Mouse (Mus musculus) MN1 (cell line): ENCODE measurements around the gene Gm29427.

ENCODE experiments used
- DNase-seq: peaks from one replicate; pipeline ENCODE4 v3.0.0-alpha.2; 2016; ENCODE audit warnings: low spot score

Gm29427 gene

DNA sequence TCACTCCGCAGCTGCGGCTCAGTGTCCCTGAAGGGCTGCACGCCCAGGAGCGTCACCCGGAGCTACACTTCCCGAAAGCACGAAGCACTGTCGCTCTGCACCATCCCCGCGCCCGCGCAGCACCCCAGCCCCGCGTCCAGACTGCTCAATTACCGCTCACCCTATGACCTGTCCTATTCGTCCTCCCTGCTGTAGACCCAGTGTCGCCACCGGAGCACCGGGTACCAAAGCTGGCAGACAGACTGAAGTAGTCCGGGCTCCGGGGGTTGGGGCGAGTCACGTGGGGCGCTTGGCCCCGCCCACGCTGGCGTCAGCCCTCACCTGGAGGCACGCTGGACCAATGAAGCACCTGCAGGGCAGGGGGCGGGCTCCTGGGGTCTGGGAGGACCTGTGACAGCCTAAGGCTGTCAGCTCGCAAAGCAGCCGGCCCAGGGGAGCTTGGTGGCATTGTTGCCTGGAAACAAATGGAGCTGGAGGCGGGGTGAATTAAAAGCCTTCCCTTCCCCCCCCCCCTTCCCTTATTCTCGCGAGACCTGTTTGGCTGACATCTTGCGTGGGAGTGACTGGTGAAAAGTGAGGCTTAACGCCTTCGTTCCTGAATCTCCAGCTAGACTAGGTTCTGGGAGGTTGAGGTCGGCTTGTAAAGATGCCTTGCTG, at the start of gene Gm29427:
Gene Gm29427, minus strand, starts transcription at position 239 of the 657 bp plus-strand sequence.
- DNase-seq, result peak; percentile 91

DNA sequence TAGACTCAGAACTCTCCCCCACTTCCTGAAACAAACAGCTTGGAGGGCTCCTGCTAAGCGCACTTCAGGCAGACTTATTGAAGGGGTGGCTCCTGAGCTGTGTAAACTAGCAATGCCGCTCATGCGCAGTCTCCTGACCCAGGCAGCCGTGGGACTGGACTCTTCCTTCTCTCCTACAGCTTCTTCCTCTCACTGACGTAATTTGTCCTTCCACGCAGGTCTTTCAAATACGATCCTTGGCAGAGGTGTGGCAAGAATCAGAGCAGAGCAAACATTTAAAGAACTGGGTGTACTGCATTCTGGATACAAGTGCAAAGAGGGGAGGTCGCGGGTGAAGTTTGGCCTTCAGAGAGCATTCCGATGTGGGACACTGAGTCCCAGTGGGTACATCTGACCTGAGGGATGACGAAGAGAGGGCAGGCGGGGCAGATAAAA, 48.4 kb upstream of the Gm29427 start:
- DNase-seq, result no peak

DNA sequence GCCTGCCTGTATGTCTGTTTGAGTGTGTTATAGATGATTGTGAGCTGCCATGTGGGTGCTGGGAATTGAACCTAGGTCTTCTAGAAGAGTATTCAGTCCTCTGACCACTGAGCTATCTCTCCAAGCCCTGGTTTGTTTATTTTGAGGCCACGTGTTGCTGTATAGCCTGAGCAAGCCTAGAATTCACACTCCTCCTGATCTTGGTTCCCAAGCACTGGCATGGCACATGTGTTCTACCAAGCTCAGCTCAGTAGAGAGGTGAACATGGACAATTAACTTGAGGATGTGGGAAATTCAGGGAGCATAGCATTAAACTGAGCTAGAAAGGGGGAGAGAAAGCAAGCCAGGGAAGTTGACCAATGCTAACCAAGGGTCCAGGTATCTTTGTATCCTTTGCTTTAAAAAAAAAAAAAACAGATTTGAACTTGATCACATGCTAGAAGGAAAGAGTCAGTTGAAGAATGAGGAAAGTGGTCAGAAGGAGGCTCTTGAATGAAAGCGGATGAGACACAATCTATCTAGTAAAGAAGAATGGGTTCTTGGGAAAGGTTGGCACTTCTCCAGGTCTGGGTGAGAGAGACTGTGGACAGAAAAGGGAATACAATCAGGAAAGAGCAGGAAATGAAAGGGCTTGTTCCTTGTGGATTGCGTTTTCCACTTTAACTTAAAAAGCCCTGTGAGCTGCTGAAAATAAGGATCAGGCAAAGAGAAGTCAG, 46.6 kb upstream of the Gm29427 start:
- no peak for DNase-seq

DNA sequence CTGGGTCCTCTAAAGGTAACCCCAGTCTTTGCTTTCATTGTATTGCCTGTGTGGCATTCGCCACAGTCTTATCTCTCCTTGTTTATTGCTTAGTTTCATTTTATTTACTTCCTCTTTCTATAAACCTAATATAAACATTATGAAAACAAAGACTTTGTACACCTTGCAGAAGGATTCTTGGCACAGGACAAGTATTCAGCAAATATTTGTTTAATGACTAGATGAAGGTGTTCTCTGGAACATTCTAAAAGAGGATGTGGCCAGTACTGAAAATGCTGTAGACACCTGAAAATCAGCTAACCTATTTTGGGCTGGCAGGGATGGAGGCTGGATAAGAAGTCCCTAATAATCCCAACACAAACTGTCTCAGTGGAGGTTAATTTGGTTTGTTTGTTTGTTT, 46.0 kb upstream of the Gm29427 start:
- no peak for DNase-seq

DNA sequence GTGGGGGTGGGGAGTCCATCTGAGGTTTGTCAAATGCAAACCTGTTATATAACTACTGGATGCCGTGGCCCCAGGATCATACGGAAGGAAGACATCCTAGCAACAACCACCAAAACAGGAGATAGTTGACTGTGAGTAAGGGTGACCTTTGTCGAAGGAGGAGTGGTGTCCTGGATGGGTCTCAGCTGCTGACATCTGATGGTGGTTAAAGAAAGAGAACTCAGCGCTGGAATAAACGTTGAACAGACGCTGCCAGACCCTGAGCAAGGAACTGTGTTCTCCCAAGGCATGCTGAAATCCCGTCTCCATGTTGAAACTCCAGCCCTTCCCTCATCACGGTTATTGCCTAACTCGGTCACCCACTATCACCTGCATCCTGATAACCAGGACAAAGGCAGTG, 44.1 kb upstream of the Gm29427 start:
- DNase-seq, result no peak

DNA sequence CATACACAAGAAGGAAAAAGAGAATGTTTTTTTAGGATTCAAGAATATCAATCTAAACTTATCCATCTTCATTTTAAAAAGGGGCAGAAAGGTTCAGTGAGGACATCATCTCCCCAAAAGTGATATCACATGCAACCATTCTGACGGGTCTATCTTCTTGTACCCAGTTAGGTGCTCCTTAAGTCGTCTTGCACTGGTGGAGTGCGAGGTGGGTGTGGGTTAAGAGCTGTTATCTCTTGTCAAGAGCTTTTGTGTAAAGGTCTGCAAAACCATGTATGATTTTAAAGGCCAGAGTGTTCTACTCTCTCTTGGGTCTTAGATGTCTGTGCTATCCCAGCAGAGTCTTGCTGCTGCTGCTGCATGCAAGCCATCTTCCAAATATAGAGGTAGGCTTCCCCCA, 31.2 kb upstream of the Gm29427 start:
- no peak for DNase-seq

DNA sequence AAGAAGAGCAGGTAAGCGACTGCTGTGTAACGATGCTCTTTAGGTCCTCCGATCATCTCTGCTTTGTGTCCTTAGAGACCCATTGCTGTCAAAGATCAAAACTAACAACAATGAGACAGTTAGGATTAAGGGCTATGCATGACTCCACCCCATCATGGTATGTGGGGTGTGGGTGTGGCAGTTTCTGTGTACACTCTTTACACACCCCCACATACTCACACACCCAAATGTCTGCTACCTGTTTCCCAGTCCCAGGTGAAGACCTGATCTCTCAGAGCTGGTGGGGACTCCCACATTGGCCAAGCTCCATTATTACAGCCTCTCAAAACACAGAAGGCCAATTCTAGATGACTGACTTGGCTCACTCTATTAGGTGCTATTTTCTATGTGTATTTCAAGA, 30.0 kb upstream of the Gm29427 start:
- no peak for DNase-seq

DNA sequence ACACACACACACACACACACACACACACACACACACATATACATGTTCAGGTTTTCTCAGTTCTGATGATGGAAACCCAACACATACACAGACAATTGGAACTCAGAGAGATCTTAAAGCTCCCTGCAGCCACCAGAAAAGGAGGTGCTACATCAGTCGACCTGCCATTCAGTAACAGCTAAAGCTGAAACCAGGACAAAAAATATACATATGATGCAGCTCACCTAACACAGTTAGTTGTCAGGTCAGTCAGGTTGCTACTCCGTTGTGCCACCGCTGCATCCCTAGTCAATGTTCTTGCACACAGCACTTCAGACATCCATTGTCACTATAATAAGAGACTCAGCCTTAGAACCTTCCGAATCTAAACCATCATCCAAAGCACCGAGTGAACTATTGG, 29.4 kb upstream of the Gm29427 start:
- DNase-seq, result no peak

DNA sequence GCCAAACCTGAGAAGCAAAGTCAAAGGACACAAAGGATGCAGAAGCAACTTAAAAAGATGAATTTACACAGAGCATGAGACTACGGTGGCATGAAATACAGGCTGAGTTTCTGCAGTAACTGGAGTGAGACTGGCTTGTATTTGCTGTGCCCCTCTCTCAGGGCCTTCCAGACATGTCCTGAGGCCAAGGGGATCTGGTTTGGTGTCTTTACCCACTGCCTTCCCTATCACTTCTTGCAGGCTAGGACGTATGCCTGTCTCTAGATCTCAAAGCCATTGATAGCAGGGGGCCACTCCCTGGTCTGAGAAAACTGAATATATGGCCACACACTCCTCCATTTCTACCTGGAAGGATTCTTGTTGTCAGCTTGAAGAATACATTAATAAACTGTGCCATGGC, 28.6 kb upstream of the Gm29427 start:
- DNase-seq, result no peak

DNA sequence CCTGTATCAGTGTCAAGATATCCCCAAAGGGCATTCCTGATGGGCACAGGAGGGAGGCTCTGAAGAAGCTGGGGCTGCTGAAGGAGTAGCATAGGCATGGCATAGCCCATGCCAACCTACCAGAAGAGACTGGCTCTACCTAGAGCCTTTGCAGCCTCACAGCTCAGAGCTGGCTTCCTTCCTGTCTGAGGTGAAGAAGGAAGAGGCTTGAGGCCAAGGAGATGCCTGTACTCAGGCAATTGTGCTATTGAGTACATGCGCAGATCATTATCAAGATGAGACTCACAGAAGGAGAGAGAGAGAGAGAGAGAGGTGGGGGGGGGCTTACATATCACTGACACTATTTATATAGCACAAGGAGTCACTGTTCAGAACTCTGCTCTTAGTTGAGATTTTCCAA, 28.2 kb upstream of the Gm29427 start:
- no peak for DNase-seq

DNA sequence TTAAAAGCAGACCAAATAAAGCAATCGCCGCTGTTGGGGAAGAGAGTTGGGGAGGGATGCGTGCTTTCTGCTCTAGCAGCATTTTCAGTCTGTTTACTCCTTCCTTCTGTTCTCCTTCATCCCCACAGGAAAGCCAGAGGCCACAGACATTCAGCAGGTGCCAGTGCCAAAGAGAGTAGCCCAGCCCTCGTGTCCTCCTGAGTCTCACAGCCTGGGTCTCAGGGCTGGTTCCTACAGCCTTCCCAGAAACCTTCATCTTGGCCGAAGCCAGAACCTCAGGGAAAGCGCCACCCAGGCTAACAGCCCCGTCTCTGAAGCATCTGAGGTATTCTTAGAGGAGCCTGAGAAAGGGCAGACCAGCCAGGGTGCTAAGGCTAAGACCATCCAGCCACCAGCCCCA, 26.6 kb upstream of the Gm29427 start:
- DNase-seq, result no peak

DNA sequence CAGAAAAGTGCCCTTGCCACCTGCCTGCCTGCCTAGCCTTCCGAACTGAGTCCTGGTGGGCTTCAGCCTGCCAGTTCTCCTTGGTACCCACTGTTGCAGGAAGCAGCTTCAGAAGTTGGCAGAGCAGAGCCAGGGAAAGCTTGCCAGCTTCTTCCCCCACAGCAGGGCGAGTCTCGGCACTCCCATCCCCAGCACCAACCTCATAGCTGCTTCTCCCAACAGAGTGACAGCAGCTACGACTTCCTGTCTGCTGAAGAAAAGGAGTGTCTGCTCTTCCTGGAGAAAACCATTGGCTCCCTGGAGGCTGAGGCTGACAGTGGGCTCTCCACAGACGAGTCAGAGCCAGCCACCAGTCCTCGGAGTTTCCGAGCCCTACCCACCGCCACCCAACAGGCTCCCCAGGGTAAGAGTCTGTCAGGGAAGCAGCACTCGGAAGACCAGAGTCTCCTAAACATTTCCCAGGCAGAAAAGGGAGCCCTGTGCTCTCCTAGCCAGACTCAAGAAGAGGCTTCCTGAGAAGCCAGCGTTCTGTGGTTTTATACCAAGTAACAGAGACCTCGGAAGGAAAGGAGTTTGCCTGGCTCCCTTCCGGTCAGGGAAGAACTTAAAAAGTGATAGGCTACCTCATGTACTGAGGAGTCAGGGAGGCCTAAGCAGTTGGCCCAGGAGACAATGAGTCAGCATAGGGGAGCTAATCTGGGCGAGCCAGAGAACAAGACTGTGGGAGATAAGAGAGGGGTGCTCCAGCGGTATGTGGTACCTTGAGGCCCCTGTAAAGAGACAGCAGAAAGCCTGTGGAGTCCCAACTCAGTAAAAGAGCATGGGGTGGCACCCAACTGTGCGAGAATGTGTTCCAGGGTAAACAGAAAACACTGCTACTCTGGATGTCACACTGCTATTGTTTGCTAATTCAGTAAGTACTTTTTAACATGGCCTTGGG, 25.5 kb upstream of the Gm29427 start:
- DNase-seq, result no peak

DNA sequence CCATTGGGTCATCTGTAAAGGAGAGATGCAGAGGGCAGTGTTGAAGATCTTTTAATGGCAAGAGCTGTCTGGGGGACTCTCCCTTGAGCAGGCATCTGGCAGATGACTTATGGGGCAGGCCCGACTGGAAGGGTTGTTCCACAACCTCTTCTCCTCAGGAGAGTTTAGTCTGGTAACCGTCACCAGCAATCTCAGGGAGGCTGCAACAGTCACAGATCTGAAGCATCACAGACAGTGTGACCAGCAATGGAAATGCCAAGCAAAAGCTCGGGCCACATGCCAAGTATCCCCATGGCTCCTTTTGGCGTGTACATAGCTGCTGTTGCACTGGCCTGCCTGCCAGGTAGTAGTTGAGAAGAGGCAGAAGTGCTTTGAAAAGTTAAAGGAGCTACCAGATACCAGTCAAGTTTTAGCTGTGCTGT, 24.6 kb upstream of the Gm29427 start:
- DNase-seq, result no peak

DNA sequence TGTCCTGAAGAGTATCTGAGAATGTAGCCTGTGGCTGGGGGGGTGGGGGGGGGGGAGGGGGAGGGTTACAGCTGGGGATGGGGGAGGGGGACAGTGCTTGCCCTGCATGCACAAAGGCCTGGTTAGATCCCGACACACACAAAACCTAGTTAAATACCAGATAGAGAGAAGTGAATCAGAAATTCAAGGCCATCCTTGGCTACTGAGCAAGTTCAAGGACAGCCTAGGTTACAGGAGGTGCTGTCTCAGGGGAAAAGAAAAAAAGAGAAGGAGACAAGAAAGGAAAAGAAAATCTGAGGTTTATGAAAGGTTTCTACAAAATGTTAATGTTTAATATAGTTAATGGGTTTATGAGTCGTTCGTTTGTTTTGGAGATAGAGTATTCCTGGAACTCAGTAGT, 24.0 kb upstream of the Gm29427 start:
- no peak for DNase-seq

DNA sequence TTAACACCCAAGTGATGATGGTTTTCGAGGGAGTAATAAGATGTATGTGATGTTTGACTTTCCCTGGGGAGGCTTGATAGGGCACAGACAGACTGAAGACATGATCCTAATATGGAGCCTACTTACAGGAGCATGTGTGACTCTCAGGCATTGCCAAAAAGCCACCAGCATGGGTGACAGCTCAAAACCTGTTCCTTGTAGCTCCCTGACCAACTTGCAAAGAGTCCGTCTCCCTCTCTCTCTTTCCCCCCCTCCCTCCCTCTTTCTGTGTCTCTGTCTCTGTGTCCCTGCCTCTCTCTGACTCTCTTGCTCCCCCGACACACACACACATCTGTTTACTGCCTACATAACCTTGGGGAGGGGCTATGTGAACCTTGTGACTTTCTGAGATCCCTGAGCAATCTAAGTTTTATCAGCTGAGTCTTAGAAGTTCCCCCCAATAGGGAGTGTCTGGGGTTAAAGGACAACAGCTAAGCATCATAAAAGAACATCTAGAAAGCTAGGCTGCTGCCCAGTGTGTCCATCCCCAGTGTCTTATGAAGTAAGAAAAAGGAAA, 23.0 kb upstream of the Gm29427 start:
- no peak for DNase-seq

DNA sequence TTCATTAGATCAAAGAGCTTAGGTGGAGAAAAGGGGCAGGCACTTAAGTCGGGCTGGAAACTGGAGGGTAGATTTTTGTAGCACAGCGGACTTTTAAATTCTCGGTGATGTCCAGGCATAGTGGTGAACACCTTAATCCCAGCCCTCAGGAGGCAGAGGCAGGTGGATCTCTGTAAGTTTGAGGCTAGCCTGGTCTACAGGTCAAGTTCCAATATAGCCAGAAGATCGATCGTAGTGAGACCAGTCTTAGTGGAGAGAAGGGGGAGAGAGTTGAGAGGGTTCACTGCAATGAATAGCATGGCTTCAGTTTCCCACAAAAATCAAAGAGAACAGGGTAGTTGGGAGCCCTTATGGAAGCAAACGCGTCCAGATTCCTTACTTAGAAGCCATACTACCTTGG, 22.3 kb upstream of the Gm29427 start:
- DNase-seq, result no peak

DNA sequence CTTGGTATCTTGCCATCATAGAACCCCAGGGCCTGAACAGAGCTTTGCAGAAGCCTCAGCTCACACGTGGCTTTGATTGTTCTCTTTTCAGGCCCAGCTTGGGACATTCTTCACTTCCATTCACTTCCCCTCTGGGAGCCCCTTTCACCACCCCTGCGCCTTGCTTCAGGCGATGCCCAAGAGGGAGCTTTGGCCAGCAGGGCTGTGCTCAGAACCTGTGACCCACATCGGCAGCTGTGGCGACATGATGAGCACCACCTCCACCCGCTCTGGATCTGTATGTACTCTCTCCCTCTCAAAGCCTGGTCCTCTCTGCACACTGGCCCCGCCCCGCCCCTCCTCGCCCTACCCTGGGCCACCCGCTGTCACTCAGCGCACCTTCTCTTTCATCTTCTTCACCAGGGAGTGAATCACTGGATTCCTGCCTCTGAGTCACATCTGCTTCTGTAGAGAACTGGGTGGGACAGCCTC, 21.8 kb upstream of the Gm29427 start:
- no peak for DNase-seq

DNA sequence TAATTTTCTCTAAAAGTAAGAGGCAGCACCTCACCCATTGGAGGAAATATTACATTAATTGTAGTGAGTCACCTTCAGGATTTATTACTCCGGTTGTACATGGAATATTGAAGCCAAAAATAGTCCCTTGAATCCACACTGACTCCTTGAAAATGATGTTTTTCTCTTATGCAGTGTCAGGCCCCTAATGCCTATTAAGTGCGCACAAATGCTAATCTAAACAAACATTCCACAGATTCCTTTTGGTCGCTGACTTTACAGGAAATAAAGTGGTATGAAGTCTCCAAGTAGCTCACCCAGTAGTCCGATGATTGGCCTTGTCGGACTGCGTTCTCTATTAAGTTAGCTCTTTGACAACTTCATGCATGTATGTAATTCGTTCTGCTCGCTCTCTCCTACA, 19.3 kb upstream of the Gm29427 start:
- no peak for DNase-seq

DNA sequence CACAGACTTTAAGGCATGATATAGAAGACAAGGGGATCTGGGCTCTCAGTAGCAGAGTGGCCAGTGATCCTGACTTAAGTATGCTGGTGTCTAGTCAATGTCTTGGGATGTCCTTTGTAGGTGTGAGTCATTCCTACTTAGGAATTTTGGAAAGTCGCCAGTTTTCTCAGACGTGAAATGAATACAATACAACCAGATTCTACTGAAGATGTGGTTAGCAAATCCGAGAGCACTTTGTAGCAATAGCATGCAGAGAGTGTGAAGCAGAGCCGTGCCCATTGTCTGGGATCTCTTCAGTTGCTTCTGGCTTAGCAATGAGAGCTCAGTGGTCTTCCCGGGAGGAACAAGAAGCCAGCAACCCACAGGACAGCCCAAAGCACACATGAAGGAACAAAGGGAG, 18.9 kb upstream of the Gm29427 start:
- no peak for DNase-seq

DNA sequence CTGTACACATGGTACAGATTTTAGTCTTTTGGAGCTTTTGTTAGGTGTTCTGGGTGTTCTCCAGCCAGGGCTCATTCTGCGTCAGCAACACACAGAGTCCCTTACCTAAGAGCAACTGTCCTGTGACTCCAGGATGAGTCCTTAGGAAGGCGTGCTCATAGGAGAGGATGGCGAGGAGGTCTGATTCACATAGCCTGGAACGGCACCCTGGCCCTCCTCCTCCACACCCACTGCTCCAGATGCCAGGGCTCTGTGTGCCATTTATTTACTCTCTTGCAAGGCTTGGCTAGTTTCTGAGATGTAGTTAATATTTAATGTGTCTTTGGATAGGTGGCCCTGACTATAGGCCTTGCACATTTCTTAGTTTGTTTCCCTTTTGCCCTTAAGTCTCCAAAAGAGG, 18.1 kb upstream of the Gm29427 start:
- no peak for DNase-seq

DNA sequence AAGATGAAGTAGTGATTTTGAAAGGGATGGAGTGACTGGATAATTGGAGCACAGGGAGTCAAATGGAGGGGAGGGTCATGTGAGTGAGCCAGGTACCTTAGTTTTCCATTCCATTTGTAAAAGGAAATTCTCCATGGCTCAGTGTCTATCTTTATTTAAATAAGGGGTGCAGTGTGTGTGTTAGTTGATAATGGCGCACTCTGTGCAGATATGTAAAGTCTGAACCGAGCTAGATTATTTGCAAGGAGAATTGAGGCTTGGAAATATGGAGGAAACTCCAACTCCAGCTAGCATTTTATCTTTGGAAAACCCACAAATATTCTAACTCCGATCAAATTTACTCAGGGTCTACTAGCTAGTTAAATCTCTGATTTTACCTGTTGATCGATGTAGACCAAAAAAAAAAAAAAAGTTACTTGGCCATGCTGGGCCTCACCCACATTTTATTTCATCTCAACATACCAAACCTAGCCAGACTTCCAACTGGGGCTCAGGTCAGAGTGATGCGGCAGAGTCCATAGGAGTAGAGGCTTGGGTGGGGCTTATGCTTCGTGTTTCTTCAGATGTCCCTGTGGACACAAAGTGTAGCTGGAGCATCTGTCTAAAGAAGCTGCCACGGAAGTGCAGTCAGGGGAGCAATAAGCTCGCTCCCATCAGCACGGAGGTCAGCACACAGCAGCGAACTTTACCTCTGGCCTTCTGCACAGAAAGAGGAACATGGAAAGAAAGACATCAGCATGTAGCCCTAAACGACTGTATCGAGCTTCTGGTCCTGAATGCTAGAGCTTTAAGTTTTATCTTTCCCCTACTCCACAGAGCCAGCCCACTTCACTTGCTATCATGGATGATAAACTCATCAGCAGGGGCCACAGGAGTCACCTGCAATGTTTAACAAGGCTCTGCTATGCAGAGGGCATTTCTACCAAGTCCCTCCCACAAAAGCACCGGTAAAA, 17.4 kb upstream of the Gm29427 start:
- DNase-seq, result no peak
